Mouse (Mus musculus): ENCODE measurements at regions not wholly inside any gene's neighbourhood (a gene's known extent, or its start where the extent isn't known, plus 50 kb on each side); places are given as distances from the start of the nearest gene placed in this dataset.
A peak's percentile ranks its signal among the peaks of the same experiment; 100 is the strongest.

DNA sequence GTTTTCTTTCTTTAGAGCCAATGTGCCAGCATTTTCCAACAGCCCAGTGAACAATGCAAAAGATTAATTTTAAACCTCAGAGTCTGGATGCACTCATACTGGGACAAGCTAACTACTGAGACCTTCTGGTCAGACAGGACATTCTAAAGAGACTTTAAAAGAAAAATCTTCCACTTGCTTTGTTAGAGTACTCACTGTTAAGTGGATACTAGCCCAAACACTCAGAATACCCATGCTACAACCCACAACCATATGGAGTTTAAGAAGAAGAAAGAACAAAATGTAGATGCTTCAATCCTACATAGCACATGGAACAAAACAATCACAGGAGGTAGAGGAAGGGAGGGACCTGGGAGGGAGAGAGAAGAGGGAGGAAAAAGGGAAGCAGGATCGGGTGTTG lies 167.3 kb upstream of the Slc35b3 start:
- DNase-seq (ENCODE audit: low spot score in 2 of 2), result no peak

DNA sequence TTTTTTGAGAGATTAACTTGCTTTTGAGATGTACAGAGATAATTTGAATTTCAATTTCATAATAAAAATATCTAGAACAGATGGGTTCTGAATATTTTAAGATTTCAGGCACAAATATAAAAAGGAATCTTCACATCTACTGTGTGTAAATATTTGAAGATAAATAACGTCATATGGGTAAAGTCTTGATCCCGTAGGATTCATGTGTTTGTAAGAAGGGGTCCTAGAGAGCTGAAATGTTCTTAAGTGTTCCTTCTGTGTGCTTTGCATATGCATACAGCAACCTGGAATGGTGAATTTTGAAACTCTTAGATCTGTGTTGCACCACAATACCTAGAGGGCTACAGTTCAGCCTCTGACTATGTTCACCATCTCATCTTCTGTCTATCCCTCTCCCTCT lies 131.4 kb upstream of the Slc35b3 start:
- no peak for DNase-seq (ENCODE audit: low spot score in 2 of 2)

- DNase-seq (ENCODE audit: low spot score in 2 of 2), result no peak
Observed at GRCm38 (mm10) chr13:39084544-39084943, 123.9 kb upstream of the Slc35b3 start.

DNA sequence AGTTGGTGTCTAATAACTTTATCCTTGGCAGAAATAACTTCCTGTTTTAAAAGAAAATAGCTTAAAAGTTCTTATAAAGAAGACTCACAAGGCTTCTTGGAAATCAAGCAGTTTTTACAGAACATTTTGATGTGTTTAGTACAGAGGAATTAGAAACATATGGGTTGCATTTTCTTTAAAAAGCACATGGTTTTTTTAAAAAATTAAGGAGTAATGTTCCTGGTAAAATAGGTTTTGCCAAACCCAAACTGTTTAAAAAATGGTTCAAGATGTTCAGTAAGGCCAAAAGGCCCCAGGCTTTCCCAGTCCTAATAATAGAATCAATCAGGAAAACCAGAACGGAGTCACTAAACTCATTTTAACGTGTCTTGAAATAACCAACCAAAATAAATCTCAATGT lies 113.5 kb upstream of the Slc35b3 start:
- DNase-seq (ENCODE audit: low spot score in 2 of 2), result no peak

- no peak for DNase-seq (ENCODE audit: low spot score in 2 of 2)
Observed at GRCm38 (mm10) chr13:39032263-39032662, 71.6 kb upstream of the Slc35b3 start.

- no peak for DNase-seq (ENCODE audit: low spot score in 2 of 2)
Observed at GRCm38 (mm10) chr13:39020168-39020567, 59.5 kb upstream of the Slc35b3 start.

DNA sequence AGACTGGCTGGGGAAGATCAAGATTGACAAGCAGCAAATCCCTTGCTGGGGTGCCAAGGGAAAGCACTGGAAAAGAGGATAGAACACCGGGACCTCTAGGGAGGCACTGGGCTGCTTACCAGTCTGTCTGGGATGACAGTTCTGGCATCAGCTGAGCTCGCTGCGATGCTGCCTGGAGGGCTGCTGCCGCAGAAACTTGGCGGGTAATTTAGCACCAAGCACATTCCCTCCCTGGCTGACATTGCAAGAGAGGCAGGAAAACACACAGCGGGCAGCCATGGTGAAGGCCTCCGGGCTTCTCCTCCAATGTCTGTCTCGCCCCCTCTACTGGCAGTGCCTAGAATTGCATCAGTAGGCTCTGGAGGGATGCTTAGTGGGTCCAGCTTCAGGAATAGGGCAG lies 51.0 kb upstream of the Slc35b3 start:
- peak; percentile 43 to 63 for DNase-seq (ENCODE audit: low spot score in 2 of 2)

Data from urinary bladder, adult 18-20 months (tissue).